Mouse (Mus musculus): Measurements from ENCODE around the gene Ddo.

Gene Ddo

GRCm38 (mm10) chr10:40716713-40717112 is 86.9 kb downstream of the Ddo start:
- DNase-seq (ENCODE audit: low spot score) = no peak

- no peak for DNase-seq (ENCODE audit: low spot score)
Measured at GRCm38 (mm10) chr10:40718362-40718761, 88.6 kb downstream of the Ddo start.

DNA sequence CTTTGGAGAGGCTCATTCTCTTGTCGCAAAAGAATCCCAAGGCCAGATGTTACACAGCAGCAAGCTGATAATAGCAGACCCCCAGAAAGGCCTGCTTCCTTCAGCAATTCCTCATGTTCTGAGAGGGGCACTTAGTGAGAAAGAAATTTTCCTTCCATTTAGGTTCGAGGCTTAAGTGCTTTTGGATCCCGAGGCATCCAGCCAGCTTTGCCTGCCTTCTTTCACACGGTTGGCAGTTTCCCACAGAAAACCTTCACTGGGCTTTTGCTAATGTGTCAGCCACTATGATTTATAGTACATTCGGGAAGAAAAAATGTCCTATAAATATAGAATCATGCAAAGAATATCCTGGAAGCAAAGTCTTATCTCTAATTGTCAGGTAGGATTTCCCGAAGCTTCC is 89.3 kb downstream of the Ddo start:
- DNase-seq (ENCODE audit: low spot score) = no peak

- DNase-seq (ENCODE audit: low spot score) = no peak
Measured at GRCm38 (mm10) chr10:40720883-40721282, 91.1 kb downstream of the Ddo start.

DNA sequence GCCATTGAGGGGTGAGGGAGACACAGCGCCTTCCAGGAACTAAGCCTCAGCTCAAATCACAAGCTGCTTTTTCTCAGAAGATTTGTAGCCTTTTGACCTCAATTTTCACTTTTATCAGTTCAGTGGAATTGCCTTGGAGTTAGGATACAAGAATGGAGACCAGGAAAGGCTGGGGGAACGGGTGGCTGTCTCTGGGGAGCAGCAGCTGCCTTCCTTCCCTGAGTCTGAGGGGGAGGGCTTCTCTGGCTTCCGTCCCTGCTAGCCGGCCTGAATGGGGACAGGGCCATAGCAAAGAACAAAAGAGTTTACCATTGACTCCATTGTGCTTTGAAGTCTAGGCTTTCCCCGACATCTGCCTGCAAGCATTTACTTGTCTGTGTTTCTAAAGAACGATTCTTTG is 94.5 kb downstream of the Ddo start:
- DNase-seq (ENCODE audit: low spot score) = no peak

- DNase-seq (ENCODE audit: low spot score) = peak; percentile 50
Measured at GRCm38 (mm10) chr10:40725066-40725465, 95.3 kb downstream of the Ddo start.

DNA sequence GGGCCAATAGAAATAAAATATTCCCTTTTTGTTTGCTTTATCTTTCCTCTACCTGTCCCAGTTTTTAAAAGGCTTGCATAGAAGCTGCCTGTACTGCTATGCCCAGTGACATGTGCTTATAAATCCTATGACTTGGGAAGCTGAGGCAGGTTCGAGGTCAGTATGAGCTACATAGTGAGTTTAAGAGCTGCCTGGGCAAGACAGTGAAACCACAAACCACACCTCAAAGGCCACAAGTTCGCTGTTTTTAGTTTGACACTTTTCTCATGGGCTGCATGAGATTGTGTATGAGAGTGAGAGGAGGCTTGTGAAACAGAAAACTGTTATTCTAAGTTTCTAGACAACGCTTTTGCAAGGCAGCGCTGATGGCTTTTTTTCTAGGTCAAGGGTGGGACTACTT is 95.7 kb downstream of the Ddo start:
- no peak for DNase-seq (ENCODE audit: low spot score)

DNA sequence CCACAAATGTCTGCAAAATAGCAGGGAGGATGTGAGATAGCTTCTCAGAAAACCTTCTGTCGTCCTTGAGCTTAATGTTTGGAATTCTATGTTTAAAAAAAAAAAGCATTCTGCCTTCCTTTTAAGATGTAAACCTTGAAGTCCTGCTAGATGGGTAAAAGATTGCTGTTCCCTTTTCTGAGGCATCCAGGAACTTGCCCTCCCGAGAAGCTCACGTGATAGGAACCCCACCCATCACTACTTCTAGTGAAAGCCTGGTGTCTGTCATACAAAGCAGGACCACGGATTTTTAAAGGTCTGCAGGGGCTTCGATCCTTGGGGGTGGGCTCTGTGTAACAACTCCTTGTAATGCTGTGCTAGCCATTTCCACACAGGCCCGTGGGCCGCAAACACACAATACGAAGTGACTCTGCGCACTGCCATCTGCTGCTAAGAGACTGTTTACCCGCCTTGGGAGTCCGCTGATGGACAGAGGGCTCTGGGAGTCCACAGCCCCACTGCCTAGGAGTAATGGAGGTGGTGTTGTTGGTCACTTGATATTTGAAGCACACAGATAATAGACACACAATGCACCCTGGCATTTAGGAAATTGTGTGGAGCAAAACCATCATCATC is 96.6 kb downstream of the Ddo start:
- no peak for DNase-seq (ENCODE audit: low spot score)

- DNase-seq (ENCODE audit: low spot score) = no peak
Measured at GRCm38 (mm10) chr10:40726989-40727388, 97.2 kb downstream of the Ddo start.

DNA sequence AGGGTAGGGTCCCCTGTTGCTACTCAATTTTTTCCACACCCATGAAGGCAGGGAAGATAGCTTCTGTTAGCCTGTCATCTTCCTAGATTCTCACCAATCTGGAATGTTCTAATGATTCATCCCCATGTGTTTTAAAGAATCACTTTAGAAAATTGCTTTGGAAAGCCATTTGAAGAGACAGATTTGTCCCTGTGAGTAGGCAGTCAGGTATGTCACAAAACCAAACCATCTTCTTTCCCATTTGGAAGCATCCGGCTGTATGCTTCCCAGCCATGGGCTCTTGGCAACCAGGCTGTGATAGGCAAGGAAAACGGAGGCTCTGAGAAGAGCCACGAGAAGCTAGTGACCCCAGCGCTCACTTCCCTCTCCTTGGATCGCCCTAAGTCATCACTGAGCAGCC is 100.4 kb downstream of the Ddo start:
- no peak for DNase-seq (ENCODE audit: low spot score)
